In genomic region chr1:178528431-178529351, GRCm38 (mm10) we compare ENCODE assay signal across 8 mouse cellular contexts. TPM values are rescaled to one million over a fixed set of nuclear protein-coding genes. Genes with fewer than 3 reads are reported as not detected.
DNase-seq lines count a peak whose midpoint lies in the region; ATAC-seq and TF ChIP-seq lines count a peak whose summit lies in the region.

Kif26b (plus strand) TSS chr1:178529125.

- DNase-seq in spleen, postnatal 10 days (ENCODE audit: low spot score in 2 of 2): peak; percentile 6 to 23
- DNase-seq in spleen, postnatal 36 days (ENCODE audit: low spot score in 2 of 2): no peak
- peak; percentile 37 for DNase-seq in liver, adult 2 months (ENCODE audit: extremely low read depth, low read depth, low spot score)
- DNase-seq in thymus, postnatal 14 days: peak; percentile 16

- peak within 1 kb of the TSS; percentile 76 for H3K4me3 ChIP-seq in embryonic facial prominence, embryonic 12.5 days
- peak within 1 kb of the TSS; percentile 79 for H3K4me3 ChIP-seq in heart, embryonic 11.5 days (ENCODE audit: low read depth, low read length)
- peak within 1 kb of the TSS; percentile 79 for H3K4me3 ChIP-seq in kidney, embryonic 15.5 days (replicated peaks)
- H3K4me3 ChIP-seq in liver, adult 2 months (ENCODE audit: insufficient read depth, low read depth, low read length): peak within 1 kb of the TSS; percentile 37; the same call in 1 of the 2 replicates
- H3K4me3 ChIP-seq in neural tube, embryonic 12.5 days: peak within 1 kb of the TSS; percentile 71

- no peak for TF ChIP-seq CTCF in liver, adult 2 months (IDR thresholded peaks at IDR 0.05; ENCODE audit: low read depth, low read length)

- no peaks in the 10 kb centered on the region for H3K9me3 ChIP-seq in embryonic facial prominence, embryonic 12.5 days
- H3K9me3 ChIP-seq in heart, embryonic 11.5 days (replicated peaks; ENCODE audit: control insufficient read depth, low read length): no peaks in the 10 kb centered on the region
- no peaks in the 10 kb centered on the region for H3K9me3 ChIP-seq in kidney, embryonic 15.5 days (replicated peaks)
- H3K9me3 ChIP-seq in neural tube, embryonic 12.5 days: no peaks in the 10 kb centered on the region

- TF ChIP-seq POLR2A in liver, adult 2 months (IDR thresholded peaks at IDR 0.05; ENCODE audit: extremely low read depth, insufficient read depth, low read length): 0 out of 2 replicates have a peak, but pooled peaks have one; percentile 13

- H3K9ac ChIP-seq in embryonic facial prominence, embryonic 12.5 days: peak within 1 kb of the TSS; percentile 82
- peak within 1 kb of the TSS; percentile 86 for H3K9ac ChIP-seq in heart, embryonic 11.5 days (ENCODE audit: low read depth, low read length)
- H3K9ac ChIP-seq in kidney, embryonic 15.5 days: peak within 1 kb of the TSS; percentile 65
- peak within 1 kb of the TSS; percentile 38 for H3K9ac ChIP-seq in liver, adult 2 months (ENCODE audit: low read depth, low read length)
- peak within 1 kb of the TSS; percentile 80 for H3K9ac ChIP-seq in neural tube, embryonic 12.5 days

- under 1% methylated on average over 92 of the region's 92 CpGs for WGBS in embryonic facial prominence, embryonic 12.5 days
- under 1% methylated on average over 88 of the region's 92 CpGs for WGBS in heart, embryonic 11.5 days (ENCODE audit: insufficient replicate concordance)
- WGBS in kidney, embryonic 15.5 days: under 1% methylated on average over 75 of the region's 92 CpGs
- under 1% methylated on average over 92 of the region's 92 CpGs for WGBS in liver, adult 2 months
- WGBS in neural tube, embryonic 12.5 days: under 1% methylated on average over 92 of the region's 92 CpGs

- H3K4me1 ChIP-seq in embryonic facial prominence, embryonic 12.5 days: peaks cover 9% of the 10 kb centered on the region; the same call in 1 of the 2 replicates
- H3K4me1 ChIP-seq in heart, embryonic 11.5 days (ENCODE audit: control insufficient read depth, insufficient read depth, low read length): peaks cover 18% of the 10 kb centered on the region
- H3K4me1 ChIP-seq in kidney, embryonic 15.5 days: peaks cover 42% of the 10 kb centered on the region
- H3K4me1 ChIP-seq in liver, adult 2 months (ENCODE audit: control insufficient read depth, insufficient read depth, low read length): peaks cover 5% of the 10 kb centered on the region; the same call in 1 of the 2 replicates
- H3K4me1 ChIP-seq in neural tube, embryonic 12.5 days: peaks cover 32% of the 10 kb centered on the region

- peak; percentile 68 for ATAC-seq in embryonic facial prominence, embryonic 12.5 days (ENCODE audit: insufficient number of reproducible peaks, insufficient read depth, low FRiP score, low TSS enrichment)
- peak; percentile 52; the same call in 1 of the 2 replicates for ATAC-seq in heart, embryonic 11.5 days (replicated peaks; ENCODE audit: insufficient number of reproducible peaks, low FRiP score, low TSS enrichment)
- peak; percentile 70 for ATAC-seq in kidney, embryonic 15.5 days (replicated peaks; ENCODE audit: low FRiP score)
- peak; percentile 64 for ATAC-seq in neural tube, embryonic 12.5 days (ENCODE audit: low FRiP score, low read depth)

- peak within 1 kb of the TSS; percentile 97 for H3K4me2 ChIP-seq in embryonic facial prominence, embryonic 12.5 days (replicated peaks)
- H3K4me2 ChIP-seq in heart, embryonic 11.5 days: peak within 1 kb of the TSS; percentile 100
- H3K4me2 ChIP-seq in kidney, embryonic 15.5 days: peak within 1 kb of the TSS; percentile 100
- H3K4me2 ChIP-seq in neural tube, embryonic 12.5 days (replicated peaks): peak within 1 kb of the TSS; percentile 100

- H3K27me3 ChIP-seq in embryonic facial prominence, embryonic 12.5 days: peaks cover 4% of the 10 kb centered on the region; the same call in 1 of the 2 replicates
- no peaks in the 10 kb centered on the region for H3K27me3 ChIP-seq in heart, embryonic 11.5 days (ENCODE audit: control insufficient read depth, insufficient read depth, low read length)
- H3K27me3 ChIP-seq in kidney, embryonic 15.5 days: peaks cover 32% of the 10 kb centered on the region
- H3K27me3 ChIP-seq in liver, adult 2 months (ENCODE audit: control insufficient read depth, insufficient read depth, low read length): peaks cover 20% of the 10 kb centered on the region
- H3K27me3 ChIP-seq in neural tube, embryonic 12.5 days (replicated peaks): peaks cover 7% of the 10 kb centered on the region; the same call in 1 of the 2 replicates

- H3K36me3 ChIP-seq in embryonic facial prominence, embryonic 12.5 days: no peaks in the 10 kb centered on the region
- H3K36me3 ChIP-seq in heart, embryonic 11.5 days (ENCODE audit: control insufficient read depth, insufficient read depth, low read length): no peaks in the 10 kb centered on the region
- H3K36me3 ChIP-seq in kidney, embryonic 15.5 days: no peaks in the 10 kb centered on the region
- no peaks in the 10 kb centered on the region for H3K36me3 ChIP-seq in liver, adult 2 months (ENCODE audit: control insufficient read depth, insufficient read depth, low read length)
- no peaks in the 10 kb centered on the region for H3K36me3 ChIP-seq in neural tube, embryonic 12.5 days

- H3K79me2 ChIP-seq in liver, adult 2 months (ENCODE audit: control insufficient read depth, insufficient read depth, low read length): no peaks in the 10 kb centered on the region

- H3K27ac ChIP-seq in embryonic facial prominence, embryonic 12.5 days: peak within 1 kb of the TSS; percentile 89
- peak within 1 kb of the TSS; percentile 88 for H3K27ac ChIP-seq in heart, embryonic 11.5 days (ENCODE audit: low read depth, low read length)
- peak within 1 kb of the TSS; percentile 90 for H3K27ac ChIP-seq in kidney, embryonic 15.5 days
- no peak within 1 kb of the TSS for H3K27ac ChIP-seq in liver, adult 2 months (replicated peaks; ENCODE audit: insufficient read depth, low read depth, low read length)
- peak within 1 kb of the TSS; percentile 62 for H3K27ac ChIP-seq in neural tube, embryonic 12.5 days

RNA-seq across cellular contexts. Expression of gene Kif26b, which starts in this region (rescaled TPM):
- polyA plus RNA-seq in embryonic facial prominence, embryonic 12.5 days (2016; fragmentation: Nextera tagmentation; extraction: Ambion mirVana): 32.0 and 34.3 TPM in 2 replicates
- 16.4 and 18.9 TPM in 2 replicates for polyA plus RNA-seq in heart, embryonic 11.5 days (2014; fragmentation: Nextera tagmentation; extraction: Ambion mirVana)
- polyA plus RNA-seq in kidney, embryonic 15.5 days (2015; fragmentation: Nextera tagmentation; extraction: Ambion mirVana): 13.2 and 13.4 TPM in 2 replicates
- total RNA-seq in liver, adult 2 months (2014; rRNA removed): 0.27 and 0.28 TPM in 2 replicates
- polyA plus RNA-seq in liver, adult 2 months (2012; rRNA removed): 0.10 and 0.15 TPM in 2 replicates
- 11.2 and 12.6 TPM in 2 replicates for polyA plus RNA-seq in neural tube, embryonic 12.5 days (2016; fragmentation: Nextera tagmentation; extraction: Ambion mirVana)

Comparison
In these comparisons a context has a peak if more than half of its experiments do, and no peak if none do; other contexts are left out.
1. RNA of gene Kif26b (polyA plus RNA-seq): 32.0 to 34.3 TPM in embryonic facial prominence, embryonic 12.5 days, 16.4 to 18.9 TPM in heart, embryonic 11.5 days, 13.2 to 13.4 TPM in kidney, embryonic 15.5 days and 11.2 to 12.6 TPM in neural tube, embryonic 12.5 days; 0.10 to 0.15 TPM in liver, adult 2 months; every median in the first group is over 10 times any median in the second.
2. DNase-seq: peak in spleen, postnatal 10 days (2 of 2) and thymus, postnatal 14 days (single experiment); none in spleen, postnatal 36 days (0 of 2).
3. Peak in DNase-seq, H3K4me3 ChIP-seq and H3K9ac ChIP-seq in liver, adult 2 months; RNA of the gene not detected or under 1 TPM.
4. Peak in every context shown above with its lines, with median percentiles within 50 percentile points of each other: ATAC-seq, H3K4me2 ChIP-seq, H3K4me3 ChIP-seq and H3K9ac ChIP-seq.